Mouse (Mus musculus) gonadal fat pad, adult 2 months (tissue): ENCODE results near the gene Echdc1. TPM values are rescaled to one million over a fixed set of nuclear protein-coding genes. Genes with fewer than 3 reads are reported as not detected.
"Not testable (repeated sequence)": the region's sequence is repeated elsewhere in the genome, so short reads cannot be mapped to it uniquely, and the experiment has no call there.

Experiments
- DNase-seq: peaks from one replicate; pipeline ENCODE4 v3.0.0-alpha.2; 2012; ENCODE audit warnings: low read depth
- polyA plus RNA-seq: library from polyadenylated mRNA; depleted of rRNA; stranded (reverse); fragments of >200 nt; gene quantifications from 2 replicates; pipeline ENCODE4 v1.2.3, GENCODE M21; 2012; rRNA removed

Gene Echdc1
- 17.9 and 21.0 TPM in 2 replicates for polyA plus RNA-seq

DNA sequence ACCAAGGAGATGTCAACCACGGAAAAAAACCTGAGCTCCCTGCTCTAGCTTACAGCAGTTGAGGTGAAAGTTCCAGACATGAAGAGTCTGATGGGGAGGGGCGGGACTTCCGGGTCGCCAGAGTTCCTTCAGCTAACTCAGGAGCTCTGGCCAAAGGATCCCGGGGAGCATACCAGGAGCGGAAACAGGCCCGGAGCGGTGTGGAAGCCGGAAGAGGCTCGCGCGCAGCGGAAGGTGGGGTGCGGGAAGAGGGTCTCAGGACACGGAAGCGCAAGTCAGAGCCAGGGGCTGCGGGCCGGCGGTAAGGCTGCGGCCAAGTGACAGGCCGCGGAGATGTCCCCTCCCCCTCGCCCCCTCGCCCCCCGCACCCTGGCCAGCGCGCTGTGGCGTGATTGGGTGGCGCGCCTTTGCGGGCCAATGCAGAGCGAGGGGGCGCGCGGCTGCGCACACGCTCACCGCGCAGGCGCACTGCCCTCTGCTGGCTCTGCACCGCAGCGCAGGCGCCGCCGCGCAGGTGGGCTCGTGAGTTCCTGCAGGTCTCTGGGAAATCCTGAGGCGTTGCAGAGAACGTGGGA, at the start of gene Echdc1:
Echdc1 (plus strand) TSS at position 103 of the 575 bp plus-strand sequence.
- DNase-seq: no peak

- no peak for DNase-seq
Measured at GRCm38 (mm10) chr10:29281736-29282135, 31.2 kb upstream of the Echdc1 start.

DNA sequence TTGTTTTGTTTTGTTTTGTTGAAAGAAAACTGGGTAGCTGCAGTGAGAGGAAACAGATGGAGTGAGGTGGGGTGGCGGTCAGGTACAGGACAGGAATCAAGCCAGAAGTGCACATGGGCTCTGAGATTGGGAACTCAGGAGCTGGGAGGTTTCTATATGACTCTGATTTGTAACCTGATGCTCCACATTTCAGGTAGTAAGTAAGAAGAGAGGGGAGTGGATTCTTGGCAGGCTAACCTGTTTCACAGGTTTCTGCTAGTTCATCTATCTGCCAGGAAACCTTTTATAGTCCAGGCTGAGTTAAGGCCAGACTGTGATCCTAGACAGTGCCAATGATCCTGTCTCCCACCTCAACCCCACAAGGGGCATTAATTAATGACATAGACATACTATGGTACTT, 27.2 kb upstream of the Echdc1 start:
- peak; percentile 77 for DNase-seq

DNA sequence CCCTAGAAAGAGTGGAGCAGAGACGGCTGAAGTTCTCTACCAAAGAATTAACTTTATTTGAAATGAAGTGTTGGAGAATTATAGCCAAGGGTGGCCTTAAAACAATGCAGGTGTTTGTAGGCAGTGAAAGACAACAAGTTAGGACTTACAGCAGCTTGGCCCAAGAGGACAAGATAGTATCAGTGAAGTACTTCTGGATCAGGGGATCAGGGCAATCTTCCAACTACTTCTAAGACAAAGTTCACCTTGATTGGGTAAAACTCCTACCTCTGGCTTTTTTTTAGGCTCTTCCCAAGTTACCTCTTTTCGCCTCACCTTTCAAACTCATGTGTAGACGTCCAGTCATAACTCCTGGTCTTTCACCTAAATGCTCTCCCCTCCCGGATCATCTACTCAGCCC, 10.7 kb upstream of the Echdc1 start:
- DNase-seq: peak; percentile 89

DNA sequence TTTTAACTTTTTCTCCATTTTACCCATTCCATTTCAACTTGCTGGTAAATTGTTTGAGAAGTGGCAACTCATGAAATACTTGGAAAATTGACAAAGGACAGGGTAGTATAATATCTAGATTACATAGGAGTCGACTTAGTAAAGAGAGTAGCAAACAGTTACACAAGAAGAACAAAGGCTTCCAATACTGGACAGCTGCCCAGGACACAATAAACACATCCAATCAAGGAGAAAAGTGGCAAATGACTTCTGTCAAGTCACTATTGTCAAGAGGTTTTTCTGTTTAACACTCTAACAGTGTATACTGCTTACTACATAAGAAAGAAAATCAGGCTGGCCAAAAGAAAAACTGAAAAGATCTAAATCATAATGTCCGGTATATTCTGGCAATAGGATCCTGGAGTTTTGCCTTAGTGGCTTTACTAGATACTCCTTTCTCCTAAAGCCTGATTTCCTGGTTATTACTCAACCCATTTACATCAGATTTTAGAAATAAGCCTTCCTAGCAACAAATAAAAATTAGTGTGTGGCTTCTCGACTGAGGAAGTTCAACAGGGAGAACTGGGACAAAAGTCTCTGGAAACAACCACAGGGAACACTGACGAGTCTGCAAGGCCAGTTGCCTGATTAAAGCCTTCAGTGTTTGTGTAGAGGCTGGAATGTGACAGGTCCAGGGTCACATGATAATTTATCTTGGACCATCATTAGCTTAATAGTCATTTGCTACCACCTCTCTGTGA, 1.3 kb upstream of the Echdc1 start:
- DNase-seq: peak; percentile 79

GRCm38 (mm10) chr10:29313905-29314304, 939 bp downstream of the Echdc1 start:
- no peak for DNase-seq

DNA sequence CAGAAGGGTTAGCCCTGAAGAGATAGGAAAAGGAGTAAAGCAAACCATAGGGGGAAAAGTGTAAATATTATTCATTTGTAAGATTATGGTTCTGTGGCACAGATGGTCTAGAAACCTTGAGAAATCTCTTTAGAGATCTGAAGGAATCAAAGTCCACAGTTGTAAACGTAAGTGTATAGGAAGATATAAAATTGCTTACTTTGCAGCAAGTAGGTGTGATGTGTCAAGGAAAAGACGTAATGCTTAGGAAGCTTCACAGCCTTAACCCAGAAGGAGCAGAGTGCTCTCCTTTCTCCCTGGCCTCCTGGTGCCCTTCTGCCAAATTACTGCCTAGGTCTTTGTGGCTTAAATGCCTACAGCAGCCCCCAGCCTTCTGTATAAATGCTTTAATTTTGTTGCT, 11.9 kb downstream of the Echdc1 start:
- DNase-seq: no peak

GRCm38 (mm10) chr10:29333836-29334235, 20.9 kb downstream of the Echdc1 start:
- no peak for DNase-seq

GRCm38 (mm10) chr10:29338355-29339056, 25.5 kb downstream of the Echdc1 start:
- DNase-seq: no peak

DNA sequence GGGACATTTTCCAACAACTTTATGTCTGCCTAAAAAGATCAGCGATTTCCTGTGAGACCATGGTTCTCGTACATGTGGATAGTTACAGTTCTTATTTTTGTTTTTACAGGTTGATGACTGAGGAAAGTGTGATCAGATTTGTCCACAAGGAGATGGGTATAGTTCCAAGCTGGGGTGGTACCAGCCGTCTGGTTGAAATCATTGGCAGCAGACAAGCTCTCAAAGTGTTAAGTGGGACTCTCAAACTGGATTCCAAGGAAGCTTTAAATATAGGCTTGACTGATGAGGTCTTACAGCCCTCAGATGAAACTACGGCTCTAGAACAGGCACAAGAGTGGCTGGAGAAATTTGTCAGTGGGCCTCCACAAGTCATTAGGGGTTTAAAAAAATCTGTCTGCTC, 31.3 kb downstream of the Echdc1 start:
- no peak for DNase-seq

DNA sequence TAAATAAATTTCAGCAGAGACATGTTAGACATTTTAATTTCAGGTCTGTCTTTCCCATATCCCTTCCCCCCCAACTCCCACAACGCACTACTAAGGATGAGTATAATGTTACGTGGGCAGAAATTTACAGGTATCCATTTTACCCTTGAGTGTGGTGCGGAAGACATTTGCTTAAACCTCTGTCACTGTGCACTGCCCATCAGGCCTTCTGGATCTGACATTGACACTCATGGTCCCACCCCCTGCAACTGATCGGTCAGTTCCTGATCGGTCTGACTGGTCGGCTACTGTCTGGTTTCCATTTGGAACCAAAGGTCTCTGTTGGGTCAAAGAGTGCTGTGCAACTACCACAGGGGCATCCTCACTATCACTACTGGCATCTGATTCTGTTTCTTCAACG, 33.7 kb downstream of the Echdc1 start:
- DNase-seq: no peak

GRCm38 (mm10) chr10:29351420-29351819, 38.5 kb downstream of the Echdc1 start:
- DNase-seq: peak; percentile 66

DNA sequence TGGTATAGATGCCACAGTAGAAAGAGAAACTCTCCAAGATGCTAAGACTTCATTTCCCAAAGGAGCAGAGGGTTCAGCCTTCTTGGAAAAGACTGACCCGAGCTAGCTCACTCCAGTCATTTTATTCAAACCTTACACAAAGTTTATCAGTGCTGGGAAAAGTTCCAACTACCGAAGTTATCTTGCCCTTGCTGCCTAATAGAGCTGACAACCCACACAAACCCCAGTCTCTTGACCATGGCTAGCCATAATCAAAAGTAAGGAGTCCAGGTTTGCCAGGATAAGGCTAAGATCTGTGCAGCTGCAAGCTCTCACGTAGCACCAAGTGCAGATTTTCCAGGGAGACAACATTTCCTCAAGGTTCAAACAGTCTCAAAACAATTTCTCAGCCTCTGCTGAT, 39.6 kb downstream of the Echdc1 start:
- DNase-seq: no peak

DNA sequence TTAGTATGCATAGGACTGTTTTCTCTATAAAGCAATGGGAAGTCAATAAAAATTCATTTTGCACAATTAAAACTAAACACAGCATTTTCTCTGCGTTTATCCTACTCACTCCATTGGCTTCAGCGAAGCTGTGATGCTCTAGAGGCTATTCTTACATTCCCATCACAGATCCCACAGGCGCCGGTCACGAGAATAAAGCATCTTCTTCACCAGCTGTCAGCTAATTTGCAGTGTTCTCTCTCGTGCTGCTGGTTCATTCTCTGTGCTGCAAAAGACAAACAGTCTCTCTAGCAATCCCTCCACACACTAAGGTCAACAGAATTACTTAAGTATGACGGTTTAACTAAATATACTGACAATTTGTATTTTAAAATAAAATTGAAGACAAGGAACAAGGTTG, 41.2 kb downstream of the Echdc1 start:
- no peak for DNase-seq

DNA sequence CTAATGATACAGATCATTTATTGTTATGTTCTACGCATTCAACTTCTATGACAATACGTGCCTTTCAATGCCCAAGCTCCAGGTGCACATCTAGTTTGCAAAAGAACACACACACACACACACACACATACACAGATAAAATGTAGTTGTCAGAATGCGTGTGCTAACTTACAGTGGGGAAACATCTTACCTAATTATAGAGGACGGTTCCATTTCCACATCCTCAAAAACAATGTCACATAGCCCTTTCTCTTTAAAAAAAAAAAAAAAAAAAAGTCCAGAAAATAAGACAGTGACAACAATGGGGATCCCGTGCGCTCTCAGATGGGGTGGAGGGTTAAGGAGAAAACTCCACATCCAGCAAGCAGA, 48.1 kb downstream of the Echdc1 start:
- no peak for DNase-seq

DNA sequence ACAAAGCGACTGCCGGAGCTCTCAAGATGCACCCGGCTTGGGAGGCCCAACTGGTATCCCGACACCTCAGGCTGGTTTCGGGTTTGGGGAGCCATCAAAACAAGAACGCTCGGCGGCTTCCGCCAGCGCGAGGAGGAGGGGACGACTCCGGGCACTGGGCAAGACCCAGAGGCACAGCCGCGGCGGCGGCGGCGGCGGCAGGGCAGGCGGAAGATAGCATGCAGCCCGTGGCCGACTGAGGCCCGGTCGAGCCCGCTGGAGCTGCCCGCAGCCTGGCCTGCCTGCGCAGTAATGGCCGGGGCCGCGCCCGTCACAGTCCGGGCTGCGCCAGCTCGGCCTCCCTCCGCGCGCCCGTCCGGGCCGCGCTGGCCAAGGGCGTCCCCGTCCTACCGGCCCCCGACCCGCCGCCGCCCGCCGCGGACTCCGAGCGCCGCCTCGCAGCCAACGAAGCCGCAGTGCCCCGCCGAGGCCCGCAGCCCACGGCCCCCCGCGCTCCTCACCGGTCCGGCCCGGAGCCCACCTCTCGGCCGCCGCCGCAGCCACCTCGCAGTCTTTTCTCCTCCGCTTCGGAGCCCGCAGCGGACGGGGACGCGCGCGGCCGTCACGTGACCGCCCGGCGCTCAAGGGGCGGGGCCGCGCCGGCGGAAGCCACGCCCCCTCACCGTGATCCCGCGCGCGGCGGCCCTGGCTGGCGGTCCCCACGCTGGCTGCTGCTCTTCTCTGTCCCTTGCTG, 48.7 kb downstream of the Echdc1 start:
- DNase-seq: no peak

DNA sequence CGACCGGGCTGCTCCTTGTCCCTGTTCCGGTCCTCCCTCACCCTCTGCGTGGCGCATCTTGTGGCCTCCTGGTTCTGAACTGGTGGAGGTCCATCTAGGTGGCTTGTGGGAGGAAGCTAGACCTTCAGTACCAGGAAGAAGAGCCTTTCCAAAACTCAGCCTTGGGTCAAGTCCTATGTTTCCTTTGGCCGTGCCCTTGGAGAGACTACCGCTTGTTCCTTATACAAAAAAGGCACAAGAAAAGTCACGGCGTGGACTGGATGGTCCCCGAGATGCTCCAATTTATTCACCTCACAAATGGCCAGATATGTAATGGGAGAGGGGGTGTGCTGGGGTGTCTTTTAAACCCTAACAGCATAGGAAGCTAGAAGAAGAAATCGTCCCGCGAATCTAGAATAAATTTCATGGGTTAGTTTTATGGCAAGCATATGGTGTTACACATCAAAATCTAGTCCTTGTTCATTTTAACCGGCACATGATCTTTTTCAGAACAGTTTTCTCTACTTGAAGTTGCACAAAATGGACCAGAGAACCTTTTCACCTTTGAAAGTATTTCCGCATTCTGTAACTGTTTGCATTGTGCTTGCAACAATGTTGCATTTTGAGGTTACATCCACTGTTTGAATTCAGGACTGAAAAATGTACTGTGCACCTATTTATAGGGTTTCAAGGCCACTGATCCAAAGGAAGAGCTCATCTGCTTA, 49.4 kb downstream of the Echdc1 start, which contains the start of gene Rnf146:
Rnf146 (minus strand) TSS at position 246 of the 704 bp plus-strand sequence.
- DNase-seq: no peak

- no peak for DNase-seq
Measured at GRCm38 (mm10) chr10:29374065-29374464, 61.1 kb downstream of the Echdc1 start.

- DNase-seq: no peak
Measured at GRCm38 (mm10) chr10:29381558-29381957, 68.6 kb downstream of the Echdc1 start.

DNA sequence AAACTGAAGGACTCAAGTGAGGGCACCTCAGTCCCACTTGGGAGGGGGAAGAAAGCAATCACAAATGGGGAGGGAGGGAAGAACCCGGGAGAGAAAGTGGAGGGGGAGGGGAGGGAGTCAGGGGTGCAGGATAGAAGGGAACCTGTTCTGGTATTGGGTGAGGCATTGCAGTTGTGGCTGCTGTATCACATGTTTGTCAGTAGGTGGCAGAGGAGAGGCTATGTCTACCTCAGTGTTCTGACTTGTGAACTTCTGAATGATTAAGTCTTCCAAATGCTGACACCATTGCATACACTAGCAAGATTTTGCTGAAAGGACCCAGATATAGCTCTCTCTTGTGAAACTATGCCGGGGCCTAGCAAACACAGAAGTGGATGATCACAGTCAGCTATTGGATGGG, 81.9 kb downstream of the Echdc1 start:
- DNase-seq: not testable (repeated sequence)
